In genomic region chr8:89727252-89727651, GRCm38 (mm10) we compare ENCODE assay signal across 14 mouse cellular contexts.
"Had no signal": no experiment of that assay in that cellular context is flagged by ENCODE, and none has a peak within 500 bp of the region (broad histone marks: within the 10 kb centered on the region; RNA-seq: fewer than 3 reads in every experiment).

No protein-coding gene starts in this region.

- DNase-seq: forebrain, postnatal 0 days; gastrocnemius, postnatal 14 days; gastrocnemius, postnatal 36 days; heart, postnatal 14 days; kidney, adult 11 months; kidney, adult 2 months; kidney, adult 9 months; kidney, postnatal 14 days; kidney, postnatal 36 days; layer of hippocampus, adult 9-11 months; layer of hippocampus, postnatal 36 days; left cerebral cortex, postnatal 4 days had no signal

- ATAC-seq: forebrain, postnatal 0 days; hindbrain, postnatal 0 days; intestine, embryonic 16.5 days had no signal
